Mouse (Mus musculus) common myeloid progenitor, adult 5-6 weeks (primary cell): ENCODE data around the gene Pitx2. TPM values are rescaled to one million over a fixed set of nuclear protein-coding genes. Genes with fewer than 3 reads are reported as not detected.

Source experiments
- ATAC-seq: replicated peaks from 2 replicates; pipeline ENCODE4 v1.8.0; 2016; ENCODE audit warnings: low read depth, mild to moderate bottlenecking, moderate TSS enrichment, inconsistent platforms; ENCODE audit not compliant: poor library complexity, severe bottlenecking
- total RNA-seq: library from RNA; stranded (forward); fragments of 200-1000, 187-1606 nt; gene quantifications from 2 replicates; pipeline ENCODE4 v1.2.3, GENCODE M21; 2017

Gene Pitx2
- total RNA-seq = 0.41 TPM in 1 of 2 replicates, not detected in the other

GRCm38 (mm10) chr3:129199609-129200500 is at the start of gene Pitx2:
TSS of gene Pitx2 (plus strand) at chr3:129199878.
- ATAC-seq = 0 out of 2 replicates have a peak, but pooled peaks have one; percentile 26

GRCm38 (mm10) chr3:129150001-129150400 is 49.7 kb upstream of the Pitx2 start:
- ATAC-seq = no peak

GRCm38 (mm10) chr3:129151096-129151685 is 48.5 kb upstream of the Pitx2 start:
- no peak for ATAC-seq

- no peak for ATAC-seq
Observed at GRCm38 (mm10) chr3:129158812-129159370, 40.8 kb upstream of the Pitx2 start.

- no peak for ATAC-seq
Observed at GRCm38 (mm10) chr3:129161333-129162035, 38.2 kb upstream of the Pitx2 start.

- no peak for ATAC-seq
Observed at GRCm38 (mm10) chr3:129164246-129164645, 35.4 kb upstream of the Pitx2 start.

GRCm38 (mm10) chr3:129165715-129166114 is 34.0 kb upstream of the Pitx2 start:
- ATAC-seq = no peak

- no peak for ATAC-seq
Observed at GRCm38 (mm10) chr3:129166684-129167083, 33.0 kb upstream of the Pitx2 start.

- ATAC-seq = no peak
Observed at GRCm38 (mm10) chr3:129170416-129170815, 29.3 kb upstream of the Pitx2 start.

GRCm38 (mm10) chr3:129171789-129172188 is 27.9 kb upstream of the Pitx2 start:
- ATAC-seq = no peak

GRCm38 (mm10) chr3:129194436-129194835 is 5.2 kb upstream of the Pitx2 start:
- no peak for ATAC-seq

- no peak for ATAC-seq
Observed at GRCm38 (mm10) chr3:129195036-129195435, 4.6 kb upstream of the Pitx2 start.

GRCm38 (mm10) chr3:129195816-129196549 is 3.7 kb upstream of the Pitx2 start:
- no peak for ATAC-seq

- ATAC-seq = no peak
Observed at GRCm38 (mm10) chr3:129196550-129196919, 3.1 kb upstream of the Pitx2 start.

GRCm38 (mm10) chr3:129197035-129197434 is 2.6 kb upstream of the Pitx2 start:
- no peak for ATAC-seq

GRCm38 (mm10) chr3:129197786-129198626 is 1.7 kb upstream of the Pitx2 start:
- ATAC-seq = no peak

- no peak for ATAC-seq
Observed at GRCm38 (mm10) chr3:129198627-129198903, 1.1 kb upstream of the Pitx2 start.

- no peak for ATAC-seq
Observed at GRCm38 (mm10) chr3:129199160-129199608, 494 bp upstream of the Pitx2 start.

GRCm38 (mm10) chr3:129200501-129200890 is 818 bp downstream of the Pitx2 start:
- no peak for ATAC-seq
